Mouse (Mus musculus) C2C12 (cell line): ENCODE measurements around the gene Msrb3. TPM values are rescaled to one million over a fixed set of nuclear protein-coding genes. Genes with fewer than 3 reads are reported as not detected.

Experiments used
- H3K27me3 ChIP-seq: one replicate; pipeline ENCODE4 v1.6.1; 2011; ENCODE audit not compliant: control insufficient read depth, insufficient read depth, insufficient read length
- H3K36me3 ChIP-seq: one replicate; pipeline ENCODE4 v1.6.1; 2011; ENCODE audit not compliant: control insufficient read depth, insufficient read depth
- H3K4me3 ChIP-seq: one replicate; pipeline ENCODE4 v1.5.1; 2011; ENCODE audit warnings: mild to moderate bottlenecking, control low read depth; ENCODE audit not compliant: poor library complexity, insufficient read depth, severe bottlenecking
- H3K79me2 ChIP-seq: one replicate; pipeline ENCODE4 v1.6.1; 2011; ENCODE audit not compliant: control insufficient read depth, insufficient read depth
- H3K79me3 ChIP-seq: one replicate; pipeline ENCODE4 v1.6.1; 2011; ENCODE audit warnings: low read depth, control low read depth
- H3ac ChIP-seq: one replicate; pipeline ENCODE3; 2011; ENCODE audit warnings: low read depth; ENCODE audit not compliant: control insufficient read depth, insufficient read length
- CEBPB ChIP-seq: IDR thresholded peaks from one replicate; pipeline ENCODE4 v1.6.1; 2011; ENCODE audit warnings: low read depth, mild to moderate bottlenecking, control low read depth, moderate library complexity
- CTCF ChIP-seq: IDR thresholded peaks from one replicate; pipeline ENCODE4 v1.5.1; 2011; ENCODE audit not compliant: control insufficient read depth, insufficient read depth, insufficient read length
- FOSL1 ChIP-seq: IDR thresholded peaks from one replicate; pipeline ENCODE4 v1.8.0; 2011; ENCODE audit warnings: mild to moderate bottlenecking, low read length; ENCODE audit not compliant: poor library complexity, insufficient read depth, severe bottlenecking
- MAX ChIP-seq: IDR thresholded peaks from one replicate; pipeline ENCODE4 v1.6.1; 2011; ENCODE audit warnings: mild to moderate bottlenecking, control low read depth
- MYOD1 ChIP-seq: IDR thresholded peaks from one replicate; pipeline ENCODE4 v1.6.1; 2011; ENCODE audit warnings: low read depth; ENCODE audit not compliant: control insufficient read depth, insufficient read length
- MYOG ChIP-seq: IDR thresholded peaks from one replicate; pipeline ENCODE4 v1.6.1; 2011; ENCODE audit not compliant: control insufficient read depth, insufficient read length; ENCODE audit errors: extremely low read depth
- USF1 ChIP-seq: IDR thresholded peaks from one replicate; pipeline ENCODE4 v1.6.1; 2011; ENCODE audit warnings: low read depth, mild to moderate bottlenecking, control low read depth, moderate library complexity
- polyA plus RNA-seq: library from polyadenylated mRNA; unstranded; fragments of >200 nt; fragmentation: generic; extraction: Trizol; gene quantifications from one replicate; pipeline ENCODE4 v1.2.1, GENCODE M21; 2012; ENCODE audit warnings: missing spikeins

Msrb3 gene
- polyA plus RNA-seq, 1 experiment, result 13.3 TPM

GRCm38 (mm10) chr10:120873646-120874201, 25.2 kb downstream of the Msrb3 start:
- no peaks in the 10 kb centered on the region for H3K79me2 ChIP-seq
- H3ac ChIP-seq, result no peak overlapping the region
- H3K27me3 ChIP-seq, result no peaks in the 10 kb centered on the region
- H3K4me3 ChIP-seq, result no peak overlapping the region
- H3K79me3 ChIP-seq, result no peaks in the 10 kb centered on the region
- H3K36me3 ChIP-seq, result no peaks in the 10 kb centered on the region
- no peak for TF ChIP-seq CEBPB

GRCm38 (mm10) chr10:120872483-120872862, 26.4 kb downstream of the Msrb3 start:
- H3ac ChIP-seq, result no peak overlapping the region
- H3K36me3 ChIP-seq, result no peaks in the 10 kb centered on the region
- H3K79me3 ChIP-seq, result no peaks in the 10 kb centered on the region
- TF ChIP-seq CEBPB (no peak), MAX (no peak), CTCF (no peak), MYOD1 (no peak), USF1 (no peak), FOSL1 (no peak), MYOG (no peak)
- H3K27me3 ChIP-seq, result no peaks in the 10 kb centered on the region
- no peak overlapping the region for H3K4me3 ChIP-seq
- no peaks in the 10 kb centered on the region for H3K79me2 ChIP-seq

GRCm38 (mm10) chr10:120871630-120872482, 27.0 kb downstream of the Msrb3 start:
- H3K36me3 ChIP-seq, result no peaks in the 10 kb centered on the region
- H3ac ChIP-seq, result no peak overlapping the region
- H3K79me2 ChIP-seq, result no peaks in the 10 kb centered on the region
- no peaks in the 10 kb centered on the region for H3K79me3 ChIP-seq
- TF ChIP-seq CTCF, result no peak
- TF ChIP-seq MYOD1, result no peak
- no peak for TF ChIP-seq MAX
- no peak for TF ChIP-seq CEBPB
- TF ChIP-seq USF1, result no peak
- TF ChIP-seq MYOG, result no peak
- TF ChIP-seq FOSL1, result no peak
- H3K4me3 ChIP-seq, result no peak overlapping the region
- H3K27me3 ChIP-seq, result no peaks in the 10 kb centered on the region

GRCm38 (mm10) chr10:120871096-120871495, 27.8 kb downstream of the Msrb3 start:
- H3ac ChIP-seq, result no peak overlapping the region
- no peak for TF ChIP-seq CTCF
- no peak for TF ChIP-seq MYOG
- TF ChIP-seq MYOD1, result no peak
- TF ChIP-seq CEBPB, result no peak
- TF ChIP-seq USF1, result no peak
- no peak for TF ChIP-seq MAX
- TF ChIP-seq FOSL1, result no peak

GRCm38 (mm10) chr10:120869241-120869775, 29.6 kb downstream of the Msrb3 start:
- no peaks in the 10 kb centered on the region for H3K79me2 ChIP-seq
- TF ChIP-seq CTCF (no peak), MYOG (no peak), USF1 (no peak), FOSL1 (no peak), CEBPB (no peak), MAX (no peak)
- no peaks in the 10 kb centered on the region for H3K36me3 ChIP-seq
- H3K79me3 ChIP-seq, result no peaks in the 10 kb centered on the region
- H3K4me3 ChIP-seq, result no peak overlapping the region
- H3K27me3 ChIP-seq, result no peaks in the 10 kb centered on the region
- no peak overlapping the region for H3ac ChIP-seq

More at GRCm38 (mm10) chr10:120871096-120871495, 27.8 kb downstream of the Msrb3 start:
- no peaks in the 10 kb centered on the region for H3K27me3 ChIP-seq
- H3K79me3 ChIP-seq, result no peaks in the 10 kb centered on the region
- H3K79me2 ChIP-seq, result no peaks in the 10 kb centered on the region
- H3K4me3 ChIP-seq, result no peak overlapping the region
- no peaks in the 10 kb centered on the region for H3K36me3 ChIP-seq

GRCm38 (mm10) chr10:120864446-120864845, 34.5 kb downstream of the Msrb3 start:
- TF ChIP-seq CTCF (peak; percentile 64), MAX (no peak), CEBPB (peak; percentile 21)
- Histone ChIP-seq H3K36me3 (peaks cover 8% of the 10 kb centered on the region), H3K4me3 (no peak overlapping the region)

More at GRCm38 (mm10) chr10:120864446-120864845, 34.5 kb downstream of the Msrb3 start:
- Histone ChIP-seq H3K79me2 (no peaks in the 10 kb centered on the region), H3K79me3 (no peaks in the 10 kb centered on the region), H3ac (no peak overlapping the region), H3K27me3 (no peaks in the 10 kb centered on the region)
